Mouse (Mus musculus) liver, adult 2 months (tissue): ENCODE measurements around the gene Pnp. TPM values are rescaled to one million over a fixed set of nuclear protein-coding genes. Genes with fewer than 3 reads are reported as not detected.

Experiments
- DNase-seq: peaks from one replicate; pipeline ENCODE4 v3.0.0-alpha.2; 2011; ENCODE audit warnings: low read depth, low spot score; ENCODE audit errors: extremely low read depth
- H3K27ac ChIP-seq: fragments of 200-500 bp; replicated peaks from 2 replicates; pipeline ENCODE4 v1.5.1; 2012; ENCODE audit warnings: low read depth, mild to moderate bottlenecking, control low read depth, inconsistent platforms, low read length; ENCODE audit not compliant: insufficient read depth
- H3K27me3 ChIP-seq: fragments of 200-500 bp; 2 replicates; pipeline ENCODE4 v1.6.1; 2012; ENCODE audit warnings: mild to moderate bottlenecking, moderate library complexity, low read length, inconsistent platforms; ENCODE audit not compliant: control insufficient read depth, insufficient read depth
- H3K36me3 ChIP-seq: fragments of 200-500 bp; 2 replicates; pipeline ENCODE4 v1.6.1; 2012; ENCODE audit warnings: low read length, inconsistent platforms; ENCODE audit not compliant: control insufficient read depth, insufficient read depth
- H3K4me1 ChIP-seq: fragments of 200-500 bp; 2 replicates; pipeline ENCODE4 v1.6.1; 2011; ENCODE audit warnings: low read length; ENCODE audit not compliant: control insufficient read depth, insufficient read depth
- H3K4me3 ChIP-seq: fragments of 200-500 bp; 2 replicates; pipeline ENCODE4 v1.5.1; 2011; ENCODE audit warnings: low read depth, mild to moderate bottlenecking, control low read depth, low read length, moderate library complexity; ENCODE audit not compliant: insufficient read depth
- H3K79me2 ChIP-seq: fragments of 200-500 bp; 2 replicates; pipeline ENCODE4 v1.6.1; 2012; ENCODE audit warnings: inconsistent platforms, mild to moderate bottlenecking, low read length, moderate library complexity; ENCODE audit not compliant: control insufficient read depth, insufficient read depth
- H3K9ac ChIP-seq: fragments of 200-500 bp; 2 replicates; pipeline ENCODE4 v1.6.1; 2012; ENCODE audit warnings: low read depth, mild to moderate bottlenecking, control low read depth, inconsistent platforms, low read length
- CTCF ChIP-seq: fragments of 200-500 bp; IDR thresholded peaks from 2 replicates; pipeline ENCODE4 v1.5.1; 2011; ENCODE audit warnings: low read depth, low read length, control low read depth
- POLR2A ChIP-seq: fragments of 200-500 bp; IDR thresholded peaks from 2 replicates; pipeline ENCODE4 v1.6.1; 2011; ENCODE audit warnings: low read length, control low read depth; ENCODE audit not compliant: insufficient read depth; ENCODE audit errors: extremely low read depth
- WGBS: fragments of 180-500 bp; shearing (Covaris S2); methylation state at CpG from one replicate; pipeline ENCODE4 v1.1.7; 2018; 5-methylcytosine and 5-hydroxymethylcytosine counted together
- polyA plus RNA-seq: library from polyadenylated mRNA; depleted of rRNA; stranded (reverse); fragments of >200 nt; gene quantifications from 2 replicates; pipeline ENCODE4 v1.2.3, GENCODE M21; 2012
- total RNA-seq: library from RNA; depleted of rRNA; stranded (reverse); fragments of >200 nt; gene quantifications from 2 replicates; pipeline ENCODE4 v1.2.3, GENCODE M21; 2014

Gene Pnp
- total and polyA plus RNA-seq, 2 experiments = 83.1 to 111 TPM

GRCm38 (mm10) chr14:50981207-50981606 is 50.3 kb downstream of the Pnp start:
- TF ChIP-seq CTCF (no peak), POLR2A (no peak)
- H3K79me2 ChIP-seq = no peaks in the 10 kb centered on the region
- H3K36me3 ChIP-seq = no peaks in the 10 kb centered on the region
- no peak overlapping the region for H3K9ac ChIP-seq
- H3K4me1 ChIP-seq = no peaks in the 10 kb centered on the region; the same call in 1 of the 2 replicates
- H3K27ac ChIP-seq = no peak overlapping the region
- no peak for DNase-seq
- WGBS = 5% methylated on average over 2 of the region's 2 CpGs
- H3K27me3 ChIP-seq = no peaks in the 10 kb centered on the region
- no peak overlapping the region for H3K4me3 ChIP-seq

- no peak for DNase-seq
- WGBS = 68% methylated on average over 5 of the region's 5 CpGs
- no peak overlapping the region for H3K27ac ChIP-seq
- H3K9ac ChIP-seq = no peak overlapping the region
- no peak overlapping the region for H3K4me3 ChIP-seq
- no peaks in the 10 kb centered on the region for H3K36me3 ChIP-seq
- no peaks in the 10 kb centered on the region for H3K79me2 ChIP-seq
- H3K4me1 ChIP-seq = no peaks in the 10 kb centered on the region
- TF ChIP-seq CTCF (no peak), POLR2A (no peak)
- no peaks in the 10 kb centered on the region for H3K27me3 ChIP-seq
Observed at GRCm38 (mm10) chr14:50981837-50982236, 51.0 kb downstream of the Pnp start.

DNA sequence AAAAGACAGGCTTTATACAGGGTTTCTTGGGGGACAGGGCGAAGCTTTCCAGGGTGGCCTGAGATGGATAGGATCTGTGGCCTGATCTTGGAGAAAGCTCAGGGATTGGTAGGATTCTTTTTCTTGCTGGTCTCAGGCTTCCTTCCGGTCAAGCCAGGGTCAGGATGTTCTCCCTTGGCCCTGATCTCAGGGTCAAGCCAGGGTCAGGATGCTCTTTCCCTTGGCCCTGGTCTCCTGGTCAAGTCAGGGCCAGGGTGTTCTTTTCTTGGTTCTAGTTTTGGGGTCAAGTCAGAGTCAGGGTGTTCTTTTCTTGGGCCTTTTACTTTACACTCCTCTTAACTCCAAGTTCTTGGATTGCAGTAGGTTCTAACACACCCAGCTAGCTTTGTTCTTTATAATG is 56.8 kb downstream of the Pnp start:
- peak; percentile 37 for DNase-seq
- Histone ChIP-seq H3K4me1 (peaks cover 1% of the 10 kb centered on the region; the same call in 1 of the 2 replicates), H3K79me2 (no peaks in the 10 kb centered on the region), H3K27me3 (no peaks in the 10 kb centered on the region), H3K27ac (peak overlapping the region; percentile 79; the same call in 1 of the 2 replicates), H3K36me3 (no peaks in the 10 kb centered on the region), H3K9ac (no peak overlapping the region), H3K4me3 (no peak overlapping the region)
- WGBS = 83% methylated on average over 2 of the region's 2 CpGs
- TF ChIP-seq POLR2A = no peak
- no peak for TF ChIP-seq CTCF

- no peak for TF ChIP-seq CTCF
- no peak for TF ChIP-seq POLR2A
- no peak overlapping the region for H3K4me3 ChIP-seq
- DNase-seq = peak; percentile 92
- H3K79me2 ChIP-seq = no peaks in the 10 kb centered on the region
- no peak overlapping the region for H3K27ac ChIP-seq
- H3K27me3 ChIP-seq = no peaks in the 10 kb centered on the region
- WGBS = 35% methylated on average over 3 of the region's 3 CpGs
- peaks cover 1% of the 10 kb centered on the region; the same call in 1 of the 2 replicates for H3K4me1 ChIP-seq
- H3K36me3 ChIP-seq = no peaks in the 10 kb centered on the region
- H3K9ac ChIP-seq = no peak overlapping the region
Observed at GRCm38 (mm10) chr14:50991037-50991436, 60.2 kb downstream of the Pnp start.

DNA sequence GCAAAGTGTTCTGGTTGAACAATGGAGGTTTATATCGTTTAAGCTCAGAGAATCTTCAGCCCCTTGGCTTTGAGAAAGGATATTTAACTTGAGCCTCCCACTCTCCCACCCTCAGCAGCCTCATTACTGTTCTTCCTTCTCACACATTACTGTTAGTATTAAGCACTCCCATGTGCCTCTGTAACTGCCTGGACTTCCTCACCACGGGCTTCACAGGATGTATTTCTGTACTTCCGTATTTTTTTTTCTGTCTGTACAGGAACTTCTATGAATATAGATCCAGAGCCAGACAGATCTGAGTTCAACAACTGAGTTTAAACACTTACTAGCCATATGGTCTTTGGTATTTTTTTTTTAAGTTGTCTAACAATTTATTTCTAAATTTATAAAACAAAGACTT is 66.2 kb downstream of the Pnp start:
- Histone ChIP-seq H3K4me3 (no peak overlapping the region), H3K36me3 (no peaks in the 10 kb centered on the region), H3K4me1 (peaks cover 6% of the 10 kb centered on the region; the same call in 1 of the 2 replicates), H3K79me2 (no peaks in the 10 kb centered on the region), H3K9ac (no peak overlapping the region), H3K27me3 (no peaks in the 10 kb centered on the region), H3K27ac (no peak overlapping the region)
- peak; percentile 30 for DNase-seq
- 77% methylated on average over 3 of the region's 3 CpGs for WGBS
- TF ChIP-seq CTCF (no peak), POLR2A (no peak)

GRCm38 (mm10) chr14:50997999-50998666 is 67.3 kb downstream of the Pnp start:
- no peaks in the 10 kb centered on the region for H3K36me3 ChIP-seq
- peak; percentile 92 for DNase-seq
- 18% methylated on average over 2 of the region's 2 CpGs for WGBS
- no peaks in the 10 kb centered on the region for H3K79me2 ChIP-seq
- peak overlapping the region; percentile 58 for H3K27ac ChIP-seq
- peaks cover 6% of the 10 kb centered on the region; the same call in 1 of the 2 replicates for H3K4me1 ChIP-seq
- no peak overlapping the region for H3K9ac ChIP-seq
- TF ChIP-seq CTCF = no peak
- TF ChIP-seq POLR2A = no peak
- no peak overlapping the region for H3K4me3 ChIP-seq
- no peaks in the 10 kb centered on the region for H3K27me3 ChIP-seq
